ENCODE assay signal across 19 mouse cellular contexts in genomic region chr1:12285551-12285950, GRCm38 (mm10).
DNase-seq lines count a peak whose midpoint lies in the region; ATAC-seq and TF ChIP-seq lines count a peak whose summit lies in the region.
"Had no signal": no experiment of that assay in that cellular context is flagged by ENCODE, and none has a peak within 500 bp of the region (broad histone marks: within the 10 kb centered on the region; RNA-seq: fewer than 3 reads in every experiment).

No protein-coding gene starts in this region.

- DNase-seq in embryo, embryonic 11 days, result peak; percentile 21
- no peak for DNase-seq in embryo, embryonic 10 days (ENCODE audit: low spot score)
- DNase-seq in kidney, postnatal 0 days (ENCODE audit: low spot score), result peak; percentile 9
- peak; percentile 29 for DNase-seq in embryonic facial prominence, embryonic 10.5 days (ENCODE audit: low spot score)
- DNase-seq in cerebellum, postnatal 4 days (ENCODE audit: low spot score in 2 of 2), result no peak
- DNase-seq in gastrocnemius, adult 8-10 months (ENCODE audit: low spot score in 2 of 2), result no peak
- DNase-seq: cerebellum, adult 2 months; cerebellum, postnatal 25 days; gastrocnemius, postnatal 10 days; layer of hippocampus, adult 9-11 months; liver; lung, postnatal 10 days; thymus, postnatal 25 days had no signal

- H3K27ac ChIP-seq in kidney, postnatal 0 days, result no peak overlapping the region
- no peak overlapping the region for H3K27ac ChIP-seq in kidney, embryonic 15.5 days
- H3K27ac ChIP-seq in embryonic facial prominence, embryonic 10.5 days (replicated peaks), result no peak overlapping the region
- H3K27ac ChIP-seq in embryonic fibroblast, embryonic 13.5 days (ENCODE audit: insufficient read depth, low read length), result peak overlapping the region; percentile 52; the same call in 1 of the 2 replicates
- H3K27ac ChIP-seq: forebrain, embryonic 13.5 days; heart, embryonic 10.5 days; hindbrain, postnatal 0 days; midbrain, embryonic 12.5 days had no signal

- no peak overlapping the region for H3K4me3 ChIP-seq in kidney, postnatal 0 days (replicated peaks; ENCODE audit: low read depth, low read length)
- H3K4me3 ChIP-seq in kidney, embryonic 15.5 days (replicated peaks), result no peak overlapping the region
- no peak overlapping the region for H3K4me3 ChIP-seq in embryonic facial prominence, embryonic 10.5 days
- no peak overlapping the region for H3K4me3 ChIP-seq in embryonic fibroblast, embryonic 13.5 days (ENCODE audit: insufficient read depth, low read length)
- H3K4me3 ChIP-seq: forebrain, embryonic 13.5 days; heart, embryonic 10.5 days; midbrain, embryonic 12.5 days had no signal

- TF ChIP-seq POLR2A in embryonic fibroblast, embryonic 13.5 days (IDR thresholded peaks at IDR 0.05; ENCODE audit: low read depth, low read length), result no peak

- H3K4me1 ChIP-seq in kidney, postnatal 0 days (replicated peaks; ENCODE audit: insufficient read depth, low read length), result no peaks in the 10 kb centered on the region
- H3K4me1 ChIP-seq in kidney, embryonic 15.5 days, result 0 out of 2 replicates have a peak, but pooled peaks cover 3% of the 10 kb centered on the region
- H3K4me1 ChIP-seq in embryonic facial prominence, embryonic 10.5 days, result 0 out of 2 replicates have a peak, but pooled peaks cover 4% of the 10 kb centered on the region
- H3K4me1 ChIP-seq in embryonic fibroblast, embryonic 13.5 days (ENCODE audit: control insufficient read depth, insufficient read depth, low read length), result peaks cover 8% of the 10 kb centered on the region
- H3K4me1 ChIP-seq: forebrain, embryonic 13.5 days; heart, embryonic 10.5 days; midbrain, embryonic 12.5 days had no signal

- H3K4me2 ChIP-seq in kidney, postnatal 0 days (ENCODE audit: low read length), result no peak overlapping the region
- H3K4me2 ChIP-seq in kidney, embryonic 15.5 days, result no peak overlapping the region
- H3K4me2 ChIP-seq: forebrain, embryonic 13.5 days; midbrain, embryonic 12.5 days had no signal

- ATAC-seq in kidney, postnatal 0 days (replicated peaks; ENCODE audit: low FRiP score, low read depth), result no peak
- no peak for ATAC-seq in kidney, embryonic 15.5 days (replicated peaks; ENCODE audit: low FRiP score)
- ATAC-seq: forebrain, embryonic 13.5 days; hindbrain, postnatal 0 days had no signal

- no peak for TF ChIP-seq CTCF in kidney, postnatal 0 days (IDR thresholded peaks at IDR 0.05; ENCODE audit: low read depth)
- no peak for TF ChIP-seq CTCF in embryonic fibroblast, embryonic 13.5 days (IDR thresholded peaks at IDR 0.05; ENCODE audit: borderline replicate concordance, insufficient read depth, low read length)

- H3K9ac ChIP-seq in kidney, postnatal 0 days (ENCODE audit: low read depth, low read length), result no peak overlapping the region
- no peak overlapping the region for H3K9ac ChIP-seq in kidney, embryonic 15.5 days
- H3K9ac ChIP-seq: forebrain, embryonic 13.5 days; midbrain, embryonic 12.5 days had no signal

- 24% methylated on average over 6 of the region's 6 CpGs for WGBS in kidney, postnatal 0 days
- 37% methylated on average over 6 of the region's 6 CpGs for WGBS in kidney, embryonic 15.5 days
- WGBS in embryonic facial prominence, embryonic 10.5 days, result 47% methylated on average over 6 of the region's 6 CpGs

- H3K27me3 ChIP-seq in kidney, postnatal 0 days (ENCODE audit: insufficient read depth, low read length), result no peaks in the 10 kb centered on the region
- no peaks in the 10 kb centered on the region for H3K27me3 ChIP-seq in kidney, embryonic 15.5 days
- H3K27me3 ChIP-seq in embryonic facial prominence, embryonic 10.5 days (replicated peaks; ENCODE audit: low read depth, poor library complexity, severe bottlenecking), result no peaks in the 10 kb centered on the region
- H3K27me3 ChIP-seq: forebrain, embryonic 13.5 days; midbrain, embryonic 12.5 days had no signal

- H3K36me3 ChIP-seq in kidney, postnatal 0 days (ENCODE audit: insufficient read depth, low read length), result no peaks in the 10 kb centered on the region
- H3K36me3 ChIP-seq in kidney, embryonic 15.5 days, result no peaks in the 10 kb centered on the region
- H3K36me3 ChIP-seq in embryonic facial prominence, embryonic 10.5 days (replicated peaks), result no peaks in the 10 kb centered on the region
- H3K36me3 ChIP-seq: heart, embryonic 10.5 days; midbrain, embryonic 12.5 days had no signal

- no peaks in the 10 kb centered on the region for H3K9me3 ChIP-seq in kidney, postnatal 0 days (replicated peaks; ENCODE audit: low read length)
- no peaks in the 10 kb centered on the region for H3K9me3 ChIP-seq in kidney, embryonic 15.5 days (replicated peaks)
- H3K9me3 ChIP-seq in embryonic facial prominence, embryonic 10.5 days, result no peaks in the 10 kb centered on the region
- H3K9me3 ChIP-seq: forebrain, embryonic 13.5 days; heart, embryonic 10.5 days; midbrain, embryonic 12.5 days had no signal

Comparison
In these comparisons a context has a peak if more than half of its experiments do, and no peak if none do; other contexts are left out.
1. DNase-seq: peak in embryo, embryonic 11 days (single experiment), kidney, postnatal 0 days (single experiment) and embryonic facial prominence, embryonic 10.5 days (single experiment); none in embryo, embryonic 10 days (single experiment), cerebellum, postnatal 4 days (0 of 2) and gastrocnemius, adult 8-10 months (0 of 2).